Mouse (Mus musculus) midbrain, postnatal 0 days (tissue): ENCODE data around the gene Mvb12a. TPM values are rescaled to one million over a fixed set of nuclear protein-coding genes. Genes with fewer than 3 reads are reported as not detected.
A peak's percentile ranks its signal among the peaks of the same experiment; 100 is the strongest.

ENCODE experiments used
- ATAC-seq: fragments of 200-750 bp; cut with Nextera tagmentation; 2 replicates; pipeline ENCODE4 v1.8.0; 2017; ENCODE audit warnings: moderate number of reproducible peaks, mild to moderate bottlenecking, moderate TSS enrichment, moderate library complexity; ENCODE audit not compliant: low FRiP score
- DNase-seq: peaks from one replicate; pipeline ENCODE4 v3.0.0-alpha.2; 2015; ENCODE audit warnings: low spot score
- H3K27ac ChIP-seq: fragments of 300-500 bp; sonication (generic); 2 replicates; pipeline ENCODE4 v1.5.1; 2014; ENCODE audit warnings: low read depth, mild to moderate bottlenecking, low read length, mixed read lengths
- H3K27me3 ChIP-seq: fragments of 300-500 bp; sonication (generic); 2 replicates; pipeline ENCODE4 v1.6.1; 2014; ENCODE audit warnings: low read length, control low read depth, mixed read lengths; ENCODE audit not compliant: insufficient read depth
- H3K36me3 ChIP-seq: fragments of 300-500 bp; sonication (generic); 2 replicates; pipeline ENCODE4 v1.6.1; 2014; ENCODE audit warnings: low read length, control low read depth, mixed read lengths; ENCODE audit not compliant: insufficient read depth
- H3K4me1 ChIP-seq: fragments of 300-500 bp; sonication (generic); 2 replicates; pipeline ENCODE4 v1.6.1; 2014; ENCODE audit warnings: mild to moderate bottlenecking, control low read depth, antibody characterized with exemption, low read length, mixed read lengths; ENCODE audit not compliant: insufficient read depth
- H3K4me2 ChIP-seq: fragments of 300-500 bp; sonication (generic); 2 replicates; pipeline ENCODE4 v1.6.1; 2014; ENCODE audit warnings: low read depth, mild to moderate bottlenecking, low read length, mixed read lengths; ENCODE audit not compliant: poor library complexity, severe bottlenecking
- H3K4me3 ChIP-seq: fragments of 300-500 bp; sonication (generic); 2 replicates; pipeline ENCODE4 v1.5.1; 2014; ENCODE audit warnings: low read depth, mild to moderate bottlenecking, low read length, moderate library complexity
- H3K9ac ChIP-seq: fragments of 300-500 bp; sonication (generic); replicated peaks from 2 replicates; pipeline ENCODE4 v1.6.1; 2014; ENCODE audit warnings: mild to moderate bottlenecking, low read length, moderate library complexity, mixed read lengths; ENCODE audit not compliant: poor library complexity, severe bottlenecking
- H3K9me3 ChIP-seq: fragments of 300-500 bp; sonication (generic); 2 replicates; pipeline ENCODE4 v1.6.1; 2016; ENCODE audit warnings: low read length, control low read depth
- CTCF ChIP-seq: IDR thresholded peaks from 2 replicates; pipeline ENCODE4 v1.5.1; 2016; ENCODE audit warnings: antibody characterized with exemption, mild to moderate bottlenecking
- WGBS: fragments of 180-500 bp; shearing (Covaris S2); extraction: QIAGEN DNeasy Blood & Tissue Kit; methylation state at CpG from one replicate; pipeline ENCODE4 v1.1.7; 2014; 5-methylcytosine and 5-hydroxymethylcytosine counted together
- polyA plus RNA-seq: library from polyadenylated mRNA; unstranded; fragments of >200 nt; fragmentation: Nextera tagmentation; extraction: Ambion mirVana; gene quantifications from 2 replicates; pipeline ENCODE4 v1.2.1, GENCODE M21; 2015
- total RNA-seq: library from RNA; depleted of rRNA; stranded (reverse); fragments of >200 nt; gene quantifications from 2 replicates; pipeline ENCODE4 v1.2.3, GENCODE M21; 2014

The Mvb12a gene
- total and polyA plus RNA-seq, 2 experiments from 2014 or later, result 77.4 to 81.4 TPM

DNA sequence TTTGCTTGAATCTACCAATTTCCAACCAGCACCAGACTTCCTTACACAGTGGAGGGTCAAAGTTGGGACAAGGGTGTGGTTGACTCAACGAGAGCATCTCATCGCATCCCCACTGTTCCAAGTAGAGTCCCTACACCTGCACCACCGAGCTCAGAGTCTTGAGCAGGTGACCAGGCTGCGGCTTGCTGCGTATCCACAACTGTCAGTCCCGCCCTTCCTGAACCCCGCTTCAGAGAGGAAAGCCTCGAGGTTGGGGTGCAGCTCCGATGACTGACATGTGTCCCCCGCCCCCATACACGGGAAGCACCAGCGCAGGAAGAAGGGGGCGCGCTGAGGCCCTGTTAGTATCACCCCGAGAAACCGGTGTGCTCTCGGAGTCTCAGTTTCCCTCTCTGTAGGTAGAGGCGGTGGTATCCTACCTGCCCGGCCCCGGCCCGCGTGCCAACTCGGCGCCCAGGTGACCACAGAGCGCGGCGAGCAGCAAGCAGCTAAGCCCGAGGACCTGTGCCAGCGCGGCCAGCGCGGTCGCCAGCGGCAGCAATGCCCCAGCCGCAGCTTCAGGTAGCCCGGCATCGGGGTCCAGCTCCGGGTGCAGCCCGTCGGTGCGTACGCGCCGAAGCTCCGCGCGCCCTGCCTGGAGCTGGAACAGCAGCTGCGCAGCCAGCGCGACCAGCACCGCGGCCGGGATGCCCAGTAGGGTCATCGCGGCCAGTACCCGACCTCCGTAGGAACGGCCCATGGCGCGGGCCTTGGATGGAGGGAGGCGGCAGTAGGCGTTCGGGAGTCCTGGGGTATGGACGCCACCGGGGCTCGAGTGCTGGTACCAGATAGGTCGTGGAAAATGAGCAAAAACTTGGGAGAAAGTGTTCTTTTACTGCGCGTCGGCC is 15.6 kb downstream of the Mvb12a start, which contains the start of gene Tmem221:
Gene Tmem221 (minus strand): TSS at position 801 of the 887 bp plus-strand sequence.
- no peak within 1 kb of the TSS for H3K27ac ChIP-seq
- H3K4me1 ChIP-seq, result peaks cover 8% of the 10 kb centered on the region; the same call in 1 of the 2 replicates
- H3K36me3 ChIP-seq, result no peaks in the 10 kb centered on the region
- ATAC-seq (peak; percentile 10; the same call in 1 of the 2 replicates), DNase-seq (no peak)
- peaks cover 70% of the 10 kb centered on the region for H3K27me3 ChIP-seq
- peak within 1 kb of the TSS; percentile 19 for H3K4me3 ChIP-seq
- 5% methylated on average over 66 of the region's 70 CpGs for WGBS
- H3K4me2 ChIP-seq, result peak within 1 kb of the TSS; percentile 23
- H3K9ac ChIP-seq, result no peak within 1 kb of the TSS
- no peaks in the 10 kb centered on the region for H3K9me3 ChIP-seq
- no peak for TF ChIP-seq CTCF

DNA sequence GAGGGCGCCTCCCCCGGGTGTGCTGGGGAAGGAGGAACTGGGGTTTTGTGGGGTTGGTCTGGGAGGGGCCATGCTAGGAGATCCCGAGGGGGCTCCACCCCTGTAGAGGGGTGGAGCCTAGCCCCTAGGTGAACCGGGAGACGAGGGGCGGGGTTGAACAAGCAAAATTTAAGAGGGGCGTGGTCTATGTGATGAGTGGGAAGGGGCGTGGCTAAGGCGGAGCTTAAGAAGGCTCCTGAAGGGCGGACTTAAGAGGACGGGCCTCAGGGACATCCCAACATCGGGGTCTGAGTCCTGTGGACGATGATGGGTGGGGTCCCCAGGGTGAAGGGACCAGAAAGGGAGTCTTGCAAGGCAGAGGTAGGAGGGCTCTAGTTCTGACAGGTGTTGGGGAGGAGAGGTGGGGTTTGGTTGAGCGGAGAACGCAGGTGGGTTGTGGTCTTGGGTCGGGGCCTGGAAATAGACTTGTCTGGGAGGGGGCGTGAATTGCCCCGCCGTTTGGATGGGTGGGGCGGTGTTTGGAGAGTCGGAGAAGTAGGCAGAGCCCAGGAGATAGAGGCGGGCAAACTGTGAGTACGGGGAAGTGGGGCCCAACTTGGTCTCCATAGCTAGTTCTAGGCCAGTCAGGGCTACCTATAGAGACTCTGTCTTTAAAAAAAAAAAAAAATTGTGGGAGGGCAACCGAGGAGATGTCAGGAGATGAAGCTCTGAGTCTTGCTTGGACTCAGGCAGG is 16.4 kb downstream of the Mvb12a start:
- no peak for ATAC-seq
- Histone ChIP-seq H3K4me3 (peak overlapping the region; percentile 19; the same call in 1 of the 2 replicates), H3K27me3 (peaks cover 70% of the 10 kb centered on the region), H3K9ac (no peak overlapping the region), H3K9me3 (no peaks in the 10 kb centered on the region), H3K4me1 (peaks cover 8% of the 10 kb centered on the region; the same call in 1 of the 2 replicates), H3K36me3 (no peaks in the 10 kb centered on the region), H3K4me2 (peak overlapping the region; percentile 23), H3K27ac (no peak overlapping the region)
- no peak for TF ChIP-seq CTCF
- 2% methylated on average over 24 of the region's 24 CpGs for WGBS
- DNase-seq, result peak; percentile 35

GRCm38 (mm10) chr8:71560071-71560470 is 17.3 kb downstream of the Mvb12a start:
- no peak for ATAC-seq
- H3K9me3 ChIP-seq, result no peaks in the 10 kb centered on the region
- WGBS, result 78% methylated on average over 3 of the region's 3 CpGs
- H3K4me1 ChIP-seq, result peaks cover 8% of the 10 kb centered on the region; the same call in 1 of the 2 replicates
- no peak overlapping the region for H3K4me2 ChIP-seq
- H3K4me3 ChIP-seq, result no peak overlapping the region
- H3K27ac ChIP-seq, result no peak overlapping the region
- H3K27me3 ChIP-seq, result peaks cover 70% of the 10 kb centered on the region
- H3K36me3 ChIP-seq, result no peaks in the 10 kb centered on the region
- DNase-seq, result no peak
- TF ChIP-seq CTCF, result no peak
- no peak overlapping the region for H3K9ac ChIP-seq

- ATAC-seq, result no peak
- Histone ChIP-seq H3K27ac (no peak overlapping the region), H3K4me2 (no peak overlapping the region), H3K9me3 (no peaks in the 10 kb centered on the region), H3K27me3 (peaks cover 67% of the 10 kb centered on the region), H3K36me3 (no peaks in the 10 kb centered on the region), H3K4me1 (peaks cover 8% of the 10 kb centered on the region; the same call in 1 of the 2 replicates), H3K4me3 (no peak overlapping the region), H3K9ac (no peak overlapping the region)
- no peak for DNase-seq
- TF ChIP-seq CTCF, result no peak
- WGBS, result 89% methylated on average over 5 of the region's 5 CpGs
These were observed 18.0 kb downstream of the Mvb12a start for GRCm38 (mm10) chr8:71560765-71561164.

DNA sequence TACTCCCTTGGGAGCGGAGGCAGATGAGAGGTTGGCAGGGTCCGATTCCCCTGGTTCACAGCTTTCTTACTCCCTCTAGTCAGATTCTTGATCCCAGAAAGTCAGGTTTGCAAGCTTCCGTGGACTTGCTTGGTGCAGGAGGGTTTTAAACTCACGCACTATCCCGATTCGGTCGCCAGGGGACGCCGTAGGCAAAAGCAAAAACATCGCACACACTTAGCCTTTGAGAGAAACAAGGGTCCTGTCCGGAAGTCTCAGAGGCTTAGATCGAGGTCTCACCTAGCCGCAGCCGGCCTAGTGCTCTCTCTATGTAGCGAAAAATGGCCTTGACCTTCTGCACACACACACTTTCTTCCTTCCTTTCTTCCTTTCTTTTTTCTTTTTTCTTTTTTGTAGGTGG is 18.7 kb downstream of the Mvb12a start:
- Histone ChIP-seq H3K9ac (no peak overlapping the region), H3K4me3 (no peak overlapping the region), H3K4me2 (no peak overlapping the region), H3K27me3 (peaks cover 61% of the 10 kb centered on the region), H3K4me1 (peaks cover 8% of the 10 kb centered on the region; the same call in 1 of the 2 replicates), H3K27ac (no peak overlapping the region), H3K9me3 (no peaks in the 10 kb centered on the region), H3K36me3 (no peaks in the 10 kb centered on the region)
- 4% methylated on average over 15 of the region's 15 CpGs for whole genome bisulfite sequencing
- ATAC-seq (no peak), DNase-seq (peak; percentile 74)
- TF ChIP-seq CTCF, result peak; percentile 91
